Mouse (Mus musculus) retina, postnatal 7 days (tissue): ENCODE results near the gene Rgs6.

Experiments
- DNase-seq: peaks from one replicate; pipeline ENCODE4 v3.0.0-alpha.2; 2012; ENCODE audit warnings: low read depth, low spot score

The Rgs6 gene

GRCm38 (mm10) chr12:82854902-82855301, 266.8 kb downstream of the Rgs6 start:
- DNase-seq, result no peak

- no peak for DNase-seq
Measured at GRCm38 (mm10) chr12:82855333-82856107, 267.4 kb downstream of the Rgs6 start.

- DNase-seq, result no peak
Measured at GRCm38 (mm10) chr12:82865686-82866085, 277.6 kb downstream of the Rgs6 start.

- no peak for DNase-seq
Measured at GRCm38 (mm10) chr12:82880711-82881110, 292.6 kb downstream of the Rgs6 start.

GRCm38 (mm10) chr12:82883079-82883478, 295.0 kb downstream of the Rgs6 start:
- DNase-seq, result no peak

GRCm38 (mm10) chr12:82894971-82895838, 307.1 kb downstream of the Rgs6 start:
- DNase-seq, result no peak

- DNase-seq, result no peak
Measured at GRCm38 (mm10) chr12:82905773-82906172, 317.7 kb downstream of the Rgs6 start.

GRCm38 (mm10) chr12:82910846-82911245, 322.8 kb downstream of the Rgs6 start:
- DNase-seq, result no peak

- DNase-seq, result no peak
Measured at GRCm38 (mm10) chr12:82914127-82914526, 326.0 kb downstream of the Rgs6 start.

- DNase-seq, result no peak
Measured at GRCm38 (mm10) chr12:82920146-82920545, 332.1 kb downstream of the Rgs6 start.

- no peak for DNase-seq
Measured at GRCm38 (mm10) chr12:82921287-82922015, 333.4 kb downstream of the Rgs6 start.

- no peak for DNase-seq
Measured at GRCm38 (mm10) chr12:82922856-82923506, 334.9 kb downstream of the Rgs6 start.

GRCm38 (mm10) chr12:82932706-82933461, 344.8 kb downstream of the Rgs6 start:
- DNase-seq, result peak; percentile 16

GRCm38 (mm10) chr12:82935121-82935762, 347.1 kb downstream of the Rgs6 start:
- no peak for DNase-seq

- DNase-seq, result no peak
Measured at GRCm38 (mm10) chr12:82935767-82936166, 347.7 kb downstream of the Rgs6 start.

GRCm38 (mm10) chr12:82940461-82940860, 352.4 kb downstream of the Rgs6 start:
- no peak for DNase-seq

GRCm38 (mm10) chr12:82946507-82946906, 358.4 kb downstream of the Rgs6 start:
- peak; percentile 69 for DNase-seq

- no peak for DNase-seq
Measured at GRCm38 (mm10) chr12:82961111-82961510, 373.0 kb downstream of the Rgs6 start.

- DNase-seq, result no peak
Measured at GRCm38 (mm10) chr12:82961852-82962251, 373.8 kb downstream of the Rgs6 start.

- no peak for DNase-seq
Measured at GRCm38 (mm10) chr12:82970521-82971105, 382.5 kb downstream of the Rgs6 start.
